Mouse (Mus musculus) G1E (cell line): ENCODE measurements around the gene Mip. TPM values are rescaled to one million over a fixed set of nuclear protein-coding genes. Genes with fewer than 3 reads are reported as not detected.

ENCODE experiments used
- ATAC-seq: 2 replicates; pipeline ENCODE4 v1.8.0; 2016; ENCODE audit warnings: mild to moderate bottlenecking; ENCODE audit not compliant: insufficient number of reproducible peaks, poor library complexity, low FRiP score, severe bottlenecking; ENCODE audit errors: extremely low read depth
- DNase-seq: peaks from one replicate; pipeline ENCODE4 v3.0.0; 2012; ENCODE audit warnings: low spot score
- H3K27me3 ChIP-seq: 2 replicates; pipeline ENCODE4 v1.6.1; 2012; ENCODE audit warnings: mild to moderate bottlenecking, low read length, inconsistent platforms; ENCODE audit not compliant: insufficient read depth
- H3K36me3 ChIP-seq: replicated peaks from 2 replicates; pipeline ENCODE3; 2012; ENCODE audit warnings: mild to moderate bottlenecking, inconsistent platforms
- H3K4me1 ChIP-seq: 2 replicates; pipeline ENCODE4 v1.6.1; 2012; ENCODE audit warnings: low read depth, low read length, inconsistent platforms, mixed read lengths; ENCODE audit not compliant: insufficient read depth
- H3K4me3 ChIP-seq: 2 replicates; pipeline ENCODE4 v1.5.1; 2012; ENCODE audit warnings: low read depth, mild to moderate bottlenecking, inconsistent platforms, low read length, moderate library complexity, mixed read lengths
- H3K9me3 ChIP-seq: replicated peaks from 2 replicates; pipeline ENCODE4 v1.6.1; 2012; ENCODE audit warnings: inconsistent platforms
- CTCF ChIP-seq: IDR thresholded peaks from 2 replicates; pipeline ENCODE4 v1.5.1; 2012; ENCODE audit warnings: low read depth, low read length, inconsistent platforms, mixed read lengths
- GATA1 ChIP-seq: IDR thresholded peaks from 2 replicates; pipeline ENCODE4 v1.6.1; 2012; ENCODE audit warnings: borderline replicate concordance, low read length, inconsistent platforms, mixed read lengths
- GATA2 ChIP-seq: IDR thresholded peaks from 2 replicates; pipeline ENCODE4 v1.6.1; 2012; ENCODE audit warnings: low read depth, low read length, inconsistent platforms, borderline replicate concordance
- POLR2AphosphoS5 ChIP-seq: IDR thresholded peaks from 2 replicates; pipeline ENCODE4 v1.6.1; 2012; ENCODE audit warnings: low read depth, low read length, inconsistent platforms; ENCODE audit not compliant: insufficient replicate concordance
- TAL1 ChIP-seq: conservative IDR thresholded peaks from 2 replicates; pipeline ENCODE4 v1.6.1; 2012; ENCODE audit warnings: low read depth, low read length, inconsistent platforms, mixed read lengths
- polyA plus RNA-seq: library from polyadenylated mRNA; stranded (reverse); fragments of >175 nt; gene quantifications from 2 replicates; pipeline ENCODE4 v1.2.3, GENCODE M21; 2012
- total RNA-seq, 2 experiments: library from RNA; stranded (forward) in 1 of 2; stranded (reverse) in 1 of 2; fragments of 200-1000 nt in 1 of 2; fragments of >200 nt in 1 of 2; fragmentation: Nextera tagmentation in 1 of 2; gene quantifications; 2 replicates each; pipeline ENCODE4 v1.2.3; 2014 to 2017

The Mip gene
- total and polyA plus RNA-seq, 3 experiments: 0.02 to 0.05 TPM; not detected in 1

DNA sequence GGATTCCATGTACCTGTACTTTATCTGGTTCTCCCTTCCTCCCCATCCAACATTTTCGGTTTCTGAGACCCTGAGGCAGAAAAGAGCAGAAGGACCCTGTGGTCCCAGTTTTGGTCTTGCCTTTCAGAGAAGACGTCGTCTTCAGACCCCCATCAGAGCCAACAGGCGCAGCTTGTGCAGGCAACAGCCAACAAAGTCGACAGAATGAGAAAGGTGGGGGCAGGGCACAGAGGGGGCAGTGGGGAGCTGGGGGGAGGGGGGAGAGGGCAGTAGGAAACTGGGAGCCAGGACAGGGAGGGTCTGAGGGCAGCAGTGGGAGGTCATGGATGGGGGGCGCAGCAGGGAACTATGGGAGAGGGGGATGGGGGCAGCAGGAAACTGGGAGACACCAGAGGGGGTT is 52.5 kb downstream of the Mip start:
- ATAC-seq (no peak), DNase-seq (no peak)
- H3K4me1 ChIP-seq: peaks cover 6% of the 10 kb centered on the region; the same call in 1 of the 2 replicates
- H3K4me3 ChIP-seq: no peak overlapping the region
- H3K9me3 ChIP-seq: no peaks in the 10 kb centered on the region
- H3K27me3 ChIP-seq: no peaks in the 10 kb centered on the region
- no peak for TF ChIP-seq GATA1
- TF ChIP-seq TAL1: no peak
- no peak for TF ChIP-seq GATA2
- no peak for TF ChIP-seq CTCF
- TF ChIP-seq POLR2AphosphoS5: no peak
- peaks cover 72% of the 10 kb centered on the region for H3K36me3 ChIP-seq

DNA sequence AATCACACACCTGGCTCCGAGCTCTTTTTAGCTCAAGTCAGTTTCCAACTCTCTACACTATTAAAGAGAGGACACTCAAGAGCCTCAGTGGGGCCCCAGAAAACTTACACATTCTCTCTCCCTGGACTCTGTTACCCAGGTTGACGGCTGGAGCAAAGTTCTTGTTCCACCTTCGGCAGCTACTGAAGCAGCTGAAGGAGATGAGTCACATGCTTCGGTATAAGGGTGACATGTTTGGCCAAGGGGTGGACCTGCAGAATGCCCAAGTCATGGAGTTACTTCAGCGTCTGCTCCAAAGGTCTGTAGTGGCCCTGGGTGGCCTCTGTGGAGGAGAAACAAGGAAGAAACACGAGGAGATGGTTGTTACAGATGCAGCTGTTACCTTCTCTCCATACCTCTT is 55.3 kb downstream of the Mip start:
- Histone ChIP-seq H3K36me3 (peaks cover 95% of the 10 kb centered on the region), H3K27me3 (no peaks in the 10 kb centered on the region), H3K4me1 (peaks cover 11% of the 10 kb centered on the region), H3K9me3 (no peaks in the 10 kb centered on the region), H3K4me3 (no peak overlapping the region)
- no peak for TF ChIP-seq GATA1
- DNase-seq (no peak), ATAC-seq (no peak)

Other genes with a start within 250 kb of the Mip start
Only the 20 nearest of the 23 such genes appear.
- 544 and 609 TPM in 2 replicates for gene Naca, start 190.3 kb upstream of the Mip start, total RNA-seq (2014; fragmentation: Nextera tagmentation)
- 1,963 and 1,995 TPM in 2 replicates for gene Naca, start 190.3 kb upstream of the Mip start, total RNA-seq (2017)
- 99.4 and 167 TPM in 2 replicates for gene Naca, start 190.3 kb upstream of the Mip start, polyA plus RNA-seq
- 209 and 228 TPM in 2 replicates for gene Ptges3, start 166.9 kb upstream of the Mip start, total RNA-seq (2014; fragmentation: Nextera tagmentation)
- 269 and 315 TPM in 2 replicates for gene Ptges3, start 166.9 kb upstream of the Mip start, total RNA-seq (2017)
- 268 and 269 TPM in 2 replicates for gene Ptges3, start 166.9 kb upstream of the Mip start, polyA plus RNA-seq
- 2,076 and 2,077 TPM in 2 replicates for gene Atp5b, start 142.6 kb upstream of the Mip start, total RNA-seq (2014; fragmentation: Nextera tagmentation)
- gene Atp5b, start 142.6 kb upstream of the Mip start, total RNA-seq (2017): 2,841 and 2,974 TPM in 2 replicates
- 1,412 and 1,783 TPM in 2 replicates for gene Atp5b, start 142.6 kb upstream of the Mip start, polyA plus RNA-seq
- gene Baz2a, start 134.3 kb upstream of the Mip start, total RNA-seq (2014; fragmentation: Nextera tagmentation): 102 and 116 TPM in 2 replicates
- 14.8 and 16.6 TPM in 2 replicates for gene Baz2a, start 134.3 kb upstream of the Mip start, total RNA-seq (2017)
- gene Baz2a, start 134.3 kb upstream of the Mip start, polyA plus RNA-seq: 24.8 and 34.7 TPM in 2 replicates
- gene Rbms2, start 45.5 kb upstream of the Mip start, total RNA-seq (2014; fragmentation: Nextera tagmentation): 28.1 and 32.1 TPM in 2 replicates
- 7.1 and 8.3 TPM in 2 replicates for gene Rbms2, start 45.5 kb upstream of the Mip start, total RNA-seq (2017)
- gene Rbms2, start 45.5 kb upstream of the Mip start, polyA plus RNA-seq: 9.3 and 11.3 TPM in 2 replicates
- 10.7 and 15.0 TPM in 2 replicates for gene Gls2, start 31.4 kb upstream of the Mip start, total RNA-seq (2014; fragmentation: Nextera tagmentation)
- 4.0 and 5.3 TPM in 2 replicates for gene Gls2, start 31.4 kb upstream of the Mip start, total RNA-seq (2017)
- gene Gls2, start 31.4 kb upstream of the Mip start, polyA plus RNA-seq: 11.1 and 14.6 TPM in 2 replicates
- 11.5 and 13.9 TPM in 2 replicates for gene Spryd4, start 14.0 kb upstream of the Mip start, total RNA-seq (2014; fragmentation: Nextera tagmentation)
- 18.8 and 23.3 TPM in 2 replicates for gene Spryd4, start 14.0 kb upstream of the Mip start, total RNA-seq (2017)
- 3.2 and 4.4 TPM in 2 replicates for gene Spryd4, start 14.0 kb upstream of the Mip start, polyA plus RNA-seq
- gene Timeless, start 6.2 kb downstream of the Mip start, total RNA-seq (2014; fragmentation: Nextera tagmentation): 28.1 and 32.6 TPM in 2 replicates
- gene Timeless, start 6.2 kb downstream of the Mip start, total RNA-seq (2017): 43.8 and 61.4 TPM in 2 replicates
- 44.2 and 46.7 TPM in 2 replicates for gene Timeless, start 6.2 kb downstream of the Mip start, polyA plus RNA-seq
- gene Apon, start 28.3 kb downstream of the Mip start, total RNA-seq (2014; fragmentation: Nextera tagmentation): not detected in 2 replicates
- 0.17 and 0.27 TPM in 2 replicates for gene Apon, start 28.3 kb downstream of the Mip start, total RNA-seq (2017)
- 0.04 TPM in 1 of 2 replicates, not detected in the other for gene Apon, start 28.3 kb downstream of the Mip start, polyA plus RNA-seq
- not detected in 2 replicates for gene Apof, start 42.8 kb downstream of the Mip start, total RNA-seq (2014; fragmentation: Nextera tagmentation)
- 0.12 and 0.16 TPM in 2 replicates for gene Apof, start 42.8 kb downstream of the Mip start, total RNA-seq (2017)
- gene Apof, start 42.8 kb downstream of the Mip start, polyA plus RNA-seq: not detected in 2 replicates
- 23.3 and 24.5 TPM in 2 replicates for gene Stat2, start 44.7 kb downstream of the Mip start, total RNA-seq (2014; fragmentation: Nextera tagmentation)
- 15.0 and 16.7 TPM in 2 replicates for gene Stat2, start 44.7 kb downstream of the Mip start, total RNA-seq (2017)
- gene Stat2, start 44.7 kb downstream of the Mip start, polyA plus RNA-seq: 10.0 and 10.7 TPM in 2 replicates
- not detected in 2 replicates for gene Il23a, start 72.9 kb downstream of the Mip start, total RNA-seq (2014; fragmentation: Nextera tagmentation)
- gene Il23a, start 72.9 kb downstream of the Mip start, total RNA-seq (2017): 0.16 TPM in 1 of 2 replicates, not detected in the other
- gene Il23a, start 72.9 kb downstream of the Mip start, polyA plus RNA-seq: 0.03 TPM in 1 of 2 replicates, not detected in the other
- 23.2 and 30.2 TPM in 2 replicates for gene Pan2, start 77.5 kb downstream of the Mip start, total RNA-seq (2014; fragmentation: Nextera tagmentation)
- 13.8 TPM in 2 replicates for gene Pan2, start 77.5 kb downstream of the Mip start, total RNA-seq (2017)
- 3.4 and 3.6 TPM in 2 replicates for gene Pan2, start 77.5 kb downstream of the Mip start, polyA plus RNA-seq
- gene Cnpy2, start 96.6 kb downstream of the Mip start, total RNA-seq (2014; fragmentation: Nextera tagmentation): 57.9 and 91.2 TPM in 2 replicates
- gene Cnpy2, start 96.6 kb downstream of the Mip start, total RNA-seq (2017): 74.0 and 77.3 TPM in 2 replicates
- 60.5 and 74.4 TPM in 2 replicates for gene Cnpy2, start 96.6 kb downstream of the Mip start, polyA plus RNA-seq
- gene Cs, start 111.9 kb downstream of the Mip start, total RNA-seq (2014; fragmentation: Nextera tagmentation): 323 and 337 TPM in 2 replicates
- gene Cs, start 111.9 kb downstream of the Mip start, total RNA-seq (2017): 175 and 181 TPM in 2 replicates
- 21.6 and 56.6 TPM in 2 replicates for gene Cs, start 111.9 kb downstream of the Mip start, polyA plus RNA-seq
- 28.8 and 29.8 TPM in 2 replicates for gene Coq10a, start 143.2 kb downstream of the Mip start, total RNA-seq (2014; fragmentation: Nextera tagmentation)
- gene Coq10a, start 143.2 kb downstream of the Mip start, total RNA-seq (2017): 24.9 and 27.4 TPM in 2 replicates
- 7.3 and 8.7 TPM in 2 replicates for gene Coq10a, start 143.2 kb downstream of the Mip start, polyA plus RNA-seq
- gene Ankrd52, start 151.3 kb downstream of the Mip start, total RNA-seq (2014; fragmentation: Nextera tagmentation): 72.9 and 80.4 TPM in 2 replicates
- 5.9 and 6.6 TPM in 2 replicates for gene Ankrd52, start 151.3 kb downstream of the Mip start, total RNA-seq (2017)
- gene Ankrd52, start 151.3 kb downstream of the Mip start, polyA plus RNA-seq: 68.3 and 75.9 TPM in 2 replicates
- not detected in 2 replicates for gene Slc39a5, start 175.4 kb downstream of the Mip start, total RNA-seq (2014; fragmentation: Nextera tagmentation)
- not detected in 2 replicates for gene Slc39a5, start 175.4 kb downstream of the Mip start, total RNA-seq (2017)
- gene Slc39a5, start 175.4 kb downstream of the Mip start, polyA plus RNA-seq: not detected in 2 replicates
- gene Nabp2, start 185.7 kb downstream of the Mip start, total RNA-seq (2014; fragmentation: Nextera tagmentation): 121 and 148 TPM in 2 replicates
- 34.2 and 37.3 TPM in 2 replicates for gene Nabp2, start 185.7 kb downstream of the Mip start, total RNA-seq (2017)
- 152 and 197 TPM in 2 replicates for gene Nabp2, start 185.7 kb downstream of the Mip start, polyA plus RNA-seq
- gene Rnf41, start 185.8 kb downstream of the Mip start, total RNA-seq (2014; fragmentation: Nextera tagmentation): 21.7 and 26.8 TPM in 2 replicates
- 16.6 and 17.8 TPM in 2 replicates for gene Rnf41, start 185.8 kb downstream of the Mip start, total RNA-seq (2017)
- 11.7 and 14.6 TPM in 2 replicates for gene Rnf41, start 185.8 kb downstream of the Mip start, polyA plus RNA-seq